Mouse (Mus musculus): Measurements from ENCODE around the gene Prox1.

Prox1 gene

GRCm38 (mm10) chr1:190172979-190173461 is 2.5 kb upstream of the Prox1 start:
- DNase-seq, result no peak

- no peak for DNase-seq
These were observed 1.9 kb upstream of the Prox1 start for GRCm38 (mm10) chr1:190172311-190172978.

- DNase-seq, result peak; percentile 11
These were observed 1.2 kb upstream of the Prox1 start for GRCm38 (mm10) chr1:190171750-190172149.

GRCm38 (mm10) chr1:190171341-190171740 is 827 bp upstream of the Prox1 start:
- peak; percentile 10 for DNase-seq

GRCm38 (mm10) chr1:190170819-190171216 is 304 bp upstream of the Prox1 start:
- DNase-seq, result no peak

- DNase-seq, result peak; percentile 7
These were observed 1.5 kb downstream of the Prox1 start for GRCm38 (mm10) chr1:190168761-190169671.

- DNase-seq, result peak; percentile 7
These were observed 2.4 kb downstream of the Prox1 start for GRCm38 (mm10) chr1:190168115-190168514.

- DNase-seq, result no peak
These were observed 2.9 kb downstream of the Prox1 start for GRCm38 (mm10) chr1:190167609-190168008.

GRCm38 (mm10) chr1:190165511-190165910 is 5.0 kb downstream of the Prox1 start:
- no peak for DNase-seq

- no peak for DNase-seq
These were observed 7.0 kb downstream of the Prox1 start for GRCm38 (mm10) chr1:190163471-190163870.

GRCm38 (mm10) chr1:190161708-190162465 is 8.6 kb downstream of the Prox1 start:
- DNase-seq, result no peak

- DNase-seq, result no peak
These were observed 9.2 kb downstream of the Prox1 start for GRCm38 (mm10) chr1:190161288-190161687.

- DNase-seq, result no peak
These were observed 11.1 kb downstream of the Prox1 start for GRCm38 (mm10) chr1:190159457-190159856.

GRCm38 (mm10) chr1:190155751-190156150 is 14.8 kb downstream of the Prox1 start:
- no peak for DNase-seq

- no peak for DNase-seq
These were observed 15.5 kb downstream of the Prox1 start for GRCm38 (mm10) chr1:190155021-190155420.

- no peak for DNase-seq
These were observed 16.2 kb downstream of the Prox1 start for GRCm38 (mm10) chr1:190154292-190154691.

- DNase-seq, result no peak
These were observed 17.9 kb downstream of the Prox1 start for GRCm38 (mm10) chr1:190152603-190153002.

- DNase-seq, result no peak
These were observed 21.2 kb downstream of the Prox1 start for GRCm38 (mm10) chr1:190149233-190149741.

GRCm38 (mm10) chr1:190148661-190149232 is 21.8 kb downstream of the Prox1 start:
- no peak for DNase-seq

- DNase-seq, result no peak
These were observed 22.7 kb downstream of the Prox1 start for GRCm38 (mm10) chr1:190147816-190148215.

- DNase-seq, result no peak
These were observed 26.1 kb downstream of the Prox1 start for GRCm38 (mm10) chr1:190144416-190144815.

- DNase-seq, result no peak
These were observed 26.9 kb downstream of the Prox1 start for GRCm38 (mm10) chr1:190143593-190143992.

GRCm38 (mm10) chr1:190142584-190142983 is 27.9 kb downstream of the Prox1 start:
- DNase-seq, result no peak

All from kidney, adult 9 months (tissue).